Mouse (Mus musculus): ENCODE data around the gene Fmo6. TPM values are rescaled to one million over a fixed set of nuclear protein-coding genes. Genes with fewer than 3 reads are reported as not detected.

The Fmo6 gene
- polyA plus RNA-seq, 1 experiment from 2014 or later = not detected

- H3K4me3 ChIP-seq = no peak overlapping the region
- no peaks in the 10 kb centered on the region for H3K27me3 ChIP-seq (ENCODE audit: insufficient read depth, poor library complexity, severe bottlenecking)
- no peaks in the 10 kb centered on the region for H3K36me3 ChIP-seq
- WGBS = 85% methylated on average over 6 of the region's 6 CpGs
- H3K9me3 ChIP-seq = no peaks in the 10 kb centered on the region
- no peak overlapping the region for H3K27ac ChIP-seq
- no peaks in the 10 kb centered on the region for H3K4me1 ChIP-seq
- DNase-seq (ENCODE audit: low spot score) = no peak
Observed at GRCm38 (mm10) chr1:162893014-162893413, 44.3 kb downstream of the Fmo6 start.

- WGBS = 62% methylated on average over 6 of the region's 6 CpGs
- Histone ChIP-seq H3K9me3 (no peaks in the 10 kb centered on the region), H3K4me3 (no peak overlapping the region), H3K4me1 (no peaks in the 10 kb centered on the region), H3K36me3 (no peaks in the 10 kb centered on the region), H3K27me3 (ENCODE audit: insufficient read depth, poor library complexity, severe bottlenecking) (no peaks in the 10 kb centered on the region), H3K27ac (no peak overlapping the region)
- DNase-seq (ENCODE audit: low spot score) = no peak
Observed at GRCm38 (mm10) chr1:162891980-162892451, 45.3 kb downstream of the Fmo6 start.

GRCm38 (mm10) chr1:162888646-162889045, 48.7 kb downstream of the Fmo6 start:
- H3K4me3 ChIP-seq = no peak overlapping the region
- no peak for DNase-seq (ENCODE audit: low spot score)
- no peaks in the 10 kb centered on the region for H3K4me1 ChIP-seq
- H3K9me3 ChIP-seq = no peaks in the 10 kb centered on the region
- 90% methylated on average over 12 of the region's 12 CpGs for WGBS
- no peaks in the 10 kb centered on the region for H3K36me3 ChIP-seq
- no peak overlapping the region for H3K27ac ChIP-seq
- no peaks in the 10 kb centered on the region for H3K27me3 ChIP-seq (ENCODE audit: insufficient read depth, poor library complexity, severe bottlenecking)

DNA sequence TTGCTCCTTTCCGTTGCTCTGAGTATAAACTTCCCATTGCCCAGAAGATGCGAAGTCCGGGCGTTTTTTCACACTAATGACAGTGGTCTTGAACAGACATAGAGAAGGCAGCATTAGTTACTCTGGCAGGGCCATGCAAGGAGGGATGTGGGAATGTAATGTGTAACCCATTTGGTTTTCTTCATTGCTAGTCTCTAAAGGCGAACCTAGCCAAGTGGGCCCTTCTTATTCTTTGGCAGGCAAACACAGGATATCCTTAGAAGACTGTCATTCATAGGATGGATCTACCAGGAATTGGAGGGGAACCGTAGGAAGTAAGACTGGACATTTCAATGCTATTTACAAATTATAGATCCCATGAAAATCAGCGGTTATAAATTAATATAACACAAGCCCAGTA, 49.7 kb downstream of the Fmo6 start:
- 92% methylated on average over 7 of the region's 7 CpGs for WGBS
- no peaks in the 10 kb centered on the region for H3K9me3 ChIP-seq
- H3K36me3 ChIP-seq = no peaks in the 10 kb centered on the region
- no peaks in the 10 kb centered on the region for H3K4me1 ChIP-seq
- H3K27me3 ChIP-seq (ENCODE audit: insufficient read depth, poor library complexity, severe bottlenecking) = no peaks in the 10 kb centered on the region
- H3K4me3 ChIP-seq = no peak overlapping the region
- no peak overlapping the region for H3K27ac ChIP-seq
- DNase-seq (ENCODE audit: low spot score) = no peak

DNA sequence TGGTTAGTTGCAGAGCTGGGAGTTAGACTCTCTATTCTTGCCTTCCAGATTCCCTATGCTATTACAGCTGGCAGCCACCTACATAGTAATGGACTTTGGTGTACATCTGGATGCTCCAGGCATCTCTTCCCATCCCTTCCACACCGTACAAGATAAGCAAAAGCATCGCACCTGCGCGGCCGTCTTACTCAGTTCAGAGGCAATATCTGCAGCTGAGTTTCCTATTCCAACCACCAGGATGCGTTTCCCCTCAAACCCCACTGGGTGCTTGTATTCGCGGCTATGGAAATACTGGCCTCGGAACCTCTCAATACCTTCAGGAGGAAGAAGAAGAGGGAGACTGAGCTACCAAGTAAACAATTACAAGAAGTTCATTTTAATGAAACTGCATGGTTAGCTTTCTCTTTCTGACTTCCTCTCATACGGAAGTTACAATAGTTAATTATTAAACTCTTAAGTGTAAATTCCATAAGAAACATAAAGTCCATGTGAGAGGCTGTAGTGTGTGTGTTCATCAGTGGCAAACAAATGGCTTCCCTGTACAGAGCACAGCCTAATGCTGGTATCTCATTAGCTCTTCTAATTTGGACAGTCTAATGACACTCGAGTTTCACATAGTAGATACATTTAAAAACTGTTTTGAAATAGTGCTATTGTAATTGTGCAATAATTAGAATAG, 51.0 kb downstream of the Fmo6 start:
- no peak for DNase-seq (ENCODE audit: low spot score)
- 83% methylated on average over 11 of the region's 11 CpGs for WGBS
- Histone ChIP-seq H3K27ac (no peak overlapping the region), H3K27me3 (ENCODE audit: insufficient read depth, poor library complexity, severe bottlenecking) (no peaks in the 10 kb centered on the region), H3K36me3 (no peaks in the 10 kb centered on the region), H3K9me3 (no peaks in the 10 kb centered on the region), H3K4me3 (no peak overlapping the region), H3K4me1 (no peaks in the 10 kb centered on the region)

- DNase-seq (ENCODE audit: low spot score) = no peak
- no peaks in the 10 kb centered on the region for H3K9me3 ChIP-seq
- no peaks in the 10 kb centered on the region for H3K4me1 ChIP-seq
Observed at GRCm38 (mm10) chr1:162882681-162883080, 54.6 kb downstream of the Fmo6 start.

DNA sequence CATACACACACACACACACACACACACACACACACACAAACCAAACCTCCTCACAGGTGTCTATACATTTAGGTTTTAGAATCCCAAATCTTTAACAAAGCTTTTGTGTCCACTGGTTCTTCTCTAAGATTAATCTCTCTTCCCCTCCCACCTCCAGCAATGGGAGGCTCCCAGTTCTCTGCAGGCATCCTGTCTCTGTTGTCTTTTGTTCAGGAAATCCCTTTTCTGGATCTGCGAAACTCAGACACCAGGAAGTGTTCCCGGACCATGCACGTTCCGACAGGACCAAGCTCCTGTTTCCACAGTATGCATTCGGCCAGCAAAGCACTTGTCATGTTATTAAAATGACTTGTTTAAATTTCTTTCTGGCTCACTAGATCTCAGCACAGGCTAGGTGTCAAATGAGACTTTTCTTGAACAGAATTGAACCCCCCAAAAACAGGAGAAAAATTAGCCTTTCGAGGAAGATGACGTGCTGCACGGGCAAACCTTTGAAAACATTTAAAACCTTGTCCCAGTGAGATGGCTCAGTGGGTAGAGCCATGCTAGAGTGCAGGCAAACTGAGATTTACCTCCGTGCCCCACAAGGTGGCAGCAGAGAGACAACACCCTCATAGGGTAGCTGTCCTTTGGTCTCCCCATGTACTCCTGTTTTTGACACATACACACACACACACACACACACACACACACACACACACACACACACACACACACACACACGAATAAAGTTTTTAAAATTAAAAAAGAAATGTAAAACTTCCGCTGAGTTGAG, 57.5 kb downstream of the Fmo6 start:
- Histone ChIP-seq H3K27me3 (ENCODE audit: insufficient read depth, poor library complexity, severe bottlenecking) (no peaks in the 10 kb centered on the region), H3K36me3 (no peaks in the 10 kb centered on the region), H3K27ac (no peak overlapping the region), H3K4me3 (no peak overlapping the region), H3K9me3 (no peaks in the 10 kb centered on the region), H3K4me1 (no peaks in the 10 kb centered on the region)
- WGBS = 45% methylated on average over 11 of the region's 11 CpGs
- DNase-seq (ENCODE audit: low spot score) = no peak

More at GRCm38 (mm10) chr1:162882681-162883080, 54.6 kb downstream of the Fmo6 start:
- Histone ChIP-seq H3K27me3 (ENCODE audit: insufficient read depth, poor library complexity, severe bottlenecking) (no peaks in the 10 kb centered on the region), H3K4me3 (no peak overlapping the region), H3K27ac (no peak overlapping the region), H3K36me3 (no peaks in the 10 kb centered on the region)
- 72% methylated on average over 4 of the region's 4 CpGs for WGBS

DNA sequence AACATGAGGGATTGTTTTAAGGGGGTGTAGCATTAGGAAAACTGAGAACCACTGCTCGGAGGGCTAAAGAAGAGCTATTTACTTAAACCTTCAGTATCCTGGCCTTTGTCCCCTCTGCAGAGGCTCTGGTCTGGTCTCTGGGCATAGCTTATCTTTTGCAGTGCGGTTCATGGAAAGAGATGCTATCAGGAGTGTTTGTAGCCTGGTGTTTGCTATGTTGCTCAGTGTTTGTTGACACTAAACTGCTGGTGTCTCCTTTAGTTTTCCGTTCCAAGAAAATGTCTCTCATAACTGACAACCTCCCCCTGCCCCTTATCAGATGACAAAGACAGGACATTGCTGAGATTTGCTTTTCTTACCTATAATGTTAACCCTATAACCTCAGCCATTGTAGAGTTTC, 62.2 kb downstream of the Fmo6 start:
- Histone ChIP-seq H3K27me3 (ENCODE audit: insufficient read depth, poor library complexity, severe bottlenecking) (no peaks in the 10 kb centered on the region), H3K4me3 (no peak overlapping the region), H3K27ac (no peak overlapping the region), H3K36me3 (no peaks in the 10 kb centered on the region), H3K4me1 (peaks cover 9% of the 10 kb centered on the region), H3K9me3 (no peaks in the 10 kb centered on the region)
- WGBS = 22% methylated on average over 3 of the region's 3 CpGs
- no peak for DNase-seq (ENCODE audit: low spot score)

DNA sequence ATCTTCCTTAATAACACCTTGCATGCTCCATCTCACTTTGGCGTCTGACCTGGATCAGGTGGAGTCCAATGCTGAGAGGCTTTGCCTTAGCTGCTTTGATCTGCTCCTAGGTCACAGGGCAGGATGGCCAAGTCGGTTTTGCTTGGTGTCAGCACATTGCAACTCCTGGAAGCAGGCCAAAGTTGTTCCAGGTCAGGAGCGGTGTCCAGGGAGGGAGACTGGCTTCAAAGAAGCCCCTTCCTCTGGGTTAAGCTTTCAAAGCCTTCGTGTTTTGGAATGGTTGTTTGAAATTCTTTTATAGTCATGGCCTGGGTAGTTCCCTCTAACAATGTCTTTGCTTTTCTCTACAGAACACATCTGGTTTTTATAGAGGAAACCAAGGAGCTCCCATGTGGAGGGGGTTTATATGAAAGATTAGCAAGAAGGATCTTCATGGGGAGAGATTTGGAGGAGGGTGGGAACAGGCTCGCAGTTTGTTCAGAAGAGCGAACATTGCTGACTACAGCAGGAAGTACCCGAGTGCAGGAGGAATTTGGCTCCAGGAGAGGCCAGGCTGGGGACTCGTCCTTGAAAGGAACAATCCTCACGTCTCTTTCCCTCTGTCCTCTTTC, 65.5 kb downstream of the Fmo6 start:
- peaks cover 9% of the 10 kb centered on the region for H3K4me1 ChIP-seq
- WGBS = 49% methylated on average over 9 of the region's 9 CpGs
- no peaks in the 10 kb centered on the region for H3K27me3 ChIP-seq (ENCODE audit: insufficient read depth, poor library complexity, severe bottlenecking)
- no peaks in the 10 kb centered on the region for H3K9me3 ChIP-seq
- H3K27ac ChIP-seq = no peak overlapping the region
- no peak for DNase-seq (ENCODE audit: low spot score)
- H3K36me3 ChIP-seq = no peaks in the 10 kb centered on the region
- H3K4me3 ChIP-seq = no peak overlapping the region

DNA sequence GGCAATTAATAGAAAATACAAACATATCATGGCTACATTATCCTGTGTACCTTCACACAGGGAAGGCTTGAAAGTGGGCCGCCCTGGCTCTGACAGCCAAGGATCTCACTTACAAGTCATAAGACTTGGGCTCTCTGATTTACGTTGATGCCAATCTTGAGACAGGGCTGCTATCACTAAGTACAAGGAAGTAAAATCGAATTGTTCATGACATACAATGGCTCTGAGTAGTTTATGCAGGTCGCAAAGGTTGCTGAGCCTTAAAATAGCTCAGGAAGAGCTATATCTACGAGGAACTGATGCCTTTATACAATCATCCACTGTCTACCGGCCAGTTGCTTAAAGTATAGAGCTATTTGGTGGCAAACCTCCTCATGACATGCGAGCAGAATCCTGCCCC, 66.3 kb downstream of the Fmo6 start:
- no peaks in the 10 kb centered on the region for H3K9me3 ChIP-seq
- peaks cover 9% of the 10 kb centered on the region for H3K4me1 ChIP-seq
- H3K4me3 ChIP-seq = no peak overlapping the region
- H3K36me3 ChIP-seq = no peaks in the 10 kb centered on the region
- no peak for DNase-seq (ENCODE audit: low spot score)
- no peak overlapping the region for H3K27ac ChIP-seq
- 69% methylated on average over 7 of the region's 7 CpGs for WGBS
- H3K27me3 ChIP-seq (ENCODE audit: insufficient read depth, poor library complexity, severe bottlenecking) = no peaks in the 10 kb centered on the region

DNA sequence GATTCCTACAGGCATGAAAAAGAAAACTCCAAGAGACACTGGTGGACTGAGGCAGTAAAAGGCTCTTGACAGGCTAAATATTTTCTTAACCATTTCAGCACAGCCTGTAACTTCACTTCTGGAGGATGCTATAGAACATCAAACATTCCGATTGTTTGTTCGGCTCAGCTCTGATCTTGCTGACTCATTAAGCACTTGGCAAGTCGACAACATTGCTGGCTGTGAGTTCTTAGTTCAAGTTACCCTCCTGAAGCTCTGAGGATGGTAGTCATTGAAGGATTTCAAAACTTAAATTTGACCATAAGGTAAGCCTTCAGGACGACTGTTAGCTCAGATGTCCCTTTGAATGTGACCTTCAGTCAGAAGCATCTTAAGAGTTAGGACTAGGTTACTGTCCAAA, 69.9 kb downstream of the Fmo6 start:
- Histone ChIP-seq H3K27me3 (ENCODE audit: insufficient read depth, poor library complexity, severe bottlenecking) (no peaks in the 10 kb centered on the region), H3K9me3 (no peaks in the 10 kb centered on the region), H3K27ac (no peak overlapping the region), H3K4me1 (peaks cover 9% of the 10 kb centered on the region), H3K36me3 (no peaks in the 10 kb centered on the region), H3K4me3 (no peak overlapping the region)
- no peak for DNase-seq (ENCODE audit: low spot score)
- WGBS = 83% methylated on average over 4 of the region's 4 CpGs

All from heart, embryonic 10.5 days (tissue).